Mouse (Mus musculus): ENCODE data around the gene Cks2. TPM values are rescaled to one million over a fixed set of nuclear protein-coding genes. Genes with fewer than 3 reads are reported as not detected.
"Not testable (repeated sequence)": the region's sequence is repeated elsewhere in the genome, so short reads cannot be mapped to it uniquely, and the experiment has no call there.

Cks2 gene
- polyA plus RNA-seq, 1 experiment: 67.4 TPM

- H3K4me3 ChIP-seq (ENCODE audit: insufficient read depth, low read length): no peak overlapping the region
- H3K27ac ChIP-seq (ENCODE audit: insufficient read depth, low read depth, low read length): no peak overlapping the region
- TF ChIP-seq CTCF (IDR thresholded peaks at IDR 0.05; ENCODE audit: low read depth, low read length) (no peak), POLR2A (IDR thresholded peaks at IDR 0.05; ENCODE audit: borderline replicate concordance, low read depth, low read length) (no peak)
- H3K4me1 ChIP-seq (ENCODE audit: control insufficient read depth, insufficient read depth, low read length): no peaks in the 10 kb centered on the region
These were observed 29.2 kb upstream of the Cks2 start for GRCm38 (mm10) chr13:51615815-51616214.

DNA sequence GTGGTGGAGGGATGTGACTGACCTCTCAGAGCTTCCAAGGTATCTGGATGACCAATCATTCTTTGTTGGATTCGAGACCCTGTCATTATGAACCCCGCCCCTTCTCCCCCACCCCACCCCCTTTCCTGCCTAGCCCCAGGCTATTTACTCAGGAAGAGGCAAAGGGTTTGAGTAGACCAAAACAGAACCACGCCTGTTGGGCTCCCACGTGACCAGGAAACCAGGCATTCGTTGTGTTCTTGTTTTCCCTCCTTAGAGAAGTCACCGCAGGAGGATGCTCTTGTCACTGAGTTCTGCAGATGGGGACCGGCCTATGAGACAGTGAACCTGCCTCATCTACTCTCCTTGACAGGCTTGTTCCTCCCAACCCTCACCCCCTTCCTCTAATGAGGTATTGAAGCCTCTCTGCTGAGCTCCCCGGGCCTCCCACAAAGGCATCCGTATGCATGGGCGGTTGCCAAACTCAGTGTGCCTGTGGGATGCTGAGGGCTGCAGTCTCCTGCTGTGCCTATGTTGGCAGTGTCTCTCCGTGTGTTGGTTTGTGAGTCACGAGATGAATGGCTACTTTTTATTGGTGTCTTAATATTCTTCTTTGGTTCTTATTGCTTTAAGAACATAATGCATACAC lies 28.5 kb upstream of the Cks2 start:
- no peaks in the 10 kb centered on the region for H3K4me1 ChIP-seq (ENCODE audit: control insufficient read depth, insufficient read depth, low read length)
- no peak overlapping the region for H3K27ac ChIP-seq (ENCODE audit: insufficient read depth, low read depth, low read length)
- no peak for TF ChIP-seq POLR2A (IDR thresholded peaks at IDR 0.05; ENCODE audit: borderline replicate concordance, low read depth, low read length)
- TF ChIP-seq CTCF (IDR thresholded peaks at IDR 0.05; ENCODE audit: low read depth, low read length): no peak
- H3K4me3 ChIP-seq (ENCODE audit: insufficient read depth, low read length): no peak overlapping the region

GRCm38 (mm10) chr13:51617306-51617705 lies 27.7 kb upstream of the Cks2 start:
- Histone ChIP-seq H3K4me3 (ENCODE audit: insufficient read depth, low read length) (no peak overlapping the region), H3K4me1 (ENCODE audit: control insufficient read depth, insufficient read depth, low read length) (no peaks in the 10 kb centered on the region), H3K27ac (ENCODE audit: insufficient read depth, low read depth, low read length) (no peak overlapping the region)
- TF ChIP-seq POLR2A (IDR thresholded peaks at IDR 0.05; ENCODE audit: borderline replicate concordance, low read depth, low read length) (no peak), CTCF (IDR thresholded peaks at IDR 0.05; ENCODE audit: low read depth, low read length) (no peak)

DNA sequence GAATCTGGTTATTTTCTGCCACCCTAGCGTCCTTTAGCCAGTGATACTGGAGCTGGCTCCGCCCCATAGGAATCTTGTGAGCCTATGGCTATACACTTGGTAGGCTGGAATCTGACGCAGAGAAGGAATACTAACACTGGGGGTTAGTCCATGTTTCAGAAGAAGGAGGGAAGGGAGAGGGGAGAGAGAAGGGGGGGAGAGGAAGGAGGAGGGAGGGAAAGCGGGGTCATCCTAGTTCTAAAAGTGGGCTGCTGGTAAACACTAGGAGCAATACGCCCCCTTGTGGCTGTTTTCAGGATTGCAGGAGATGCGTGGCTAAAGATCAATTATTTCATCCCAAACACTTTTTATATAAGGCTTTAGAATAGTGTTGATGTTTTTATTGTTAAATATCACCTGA lies 27.2 kb upstream of the Cks2 start:
- no peak overlapping the region for H3K4me3 ChIP-seq (ENCODE audit: insufficient read depth, low read length)
- no peaks in the 10 kb centered on the region for H3K4me1 ChIP-seq (ENCODE audit: control insufficient read depth, insufficient read depth, low read length)
- TF ChIP-seq POLR2A (IDR thresholded peaks at IDR 0.05; ENCODE audit: borderline replicate concordance, low read depth, low read length): no peak
- TF ChIP-seq CTCF (IDR thresholded peaks at IDR 0.05; ENCODE audit: low read depth, low read length): peak; percentile 96
- no peak overlapping the region for H3K27ac ChIP-seq (ENCODE audit: insufficient read depth, low read depth, low read length)

GRCm38 (mm10) chr13:51618602-51619001 lies 26.4 kb upstream of the Cks2 start:
- no peak for TF ChIP-seq POLR2A (IDR thresholded peaks at IDR 0.05; ENCODE audit: borderline replicate concordance, low read depth, low read length)
- TF ChIP-seq CTCF (IDR thresholded peaks at IDR 0.05; ENCODE audit: low read depth, low read length): no peak
- Histone ChIP-seq H3K27ac (ENCODE audit: insufficient read depth, low read depth, low read length) (no peak overlapping the region), H3K4me3 (ENCODE audit: insufficient read depth, low read length) (no peak overlapping the region), H3K4me1 (ENCODE audit: control insufficient read depth, insufficient read depth, low read length) (no peaks in the 10 kb centered on the region)

DNA sequence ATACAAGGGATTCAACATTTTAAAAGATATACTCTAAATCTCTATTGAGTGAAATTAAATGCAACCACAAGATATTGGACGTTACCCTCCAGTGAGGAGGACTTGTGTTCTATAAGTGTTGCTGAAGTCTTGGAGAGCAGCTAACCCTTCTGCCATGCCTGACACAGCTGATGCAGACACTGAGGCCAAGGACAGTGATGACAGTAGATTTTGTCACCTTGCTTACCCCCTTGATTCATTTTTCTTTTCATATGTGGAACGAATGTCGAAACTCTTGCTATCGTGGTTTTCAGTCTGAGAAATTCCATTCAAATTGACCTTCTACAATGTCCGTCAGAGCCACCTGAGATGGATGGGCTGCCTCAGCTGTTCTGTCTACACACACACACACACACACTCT lies 22.4 kb upstream of the Cks2 start:
- Histone ChIP-seq H3K4me1 (ENCODE audit: control insufficient read depth, insufficient read depth, low read length) (no peaks in the 10 kb centered on the region), H3K4me3 (ENCODE audit: insufficient read depth, low read length) (no peak overlapping the region), H3K27ac (ENCODE audit: insufficient read depth, low read depth, low read length) (no peak overlapping the region)
- TF ChIP-seq POLR2A (IDR thresholded peaks at IDR 0.05; ENCODE audit: borderline replicate concordance, low read depth, low read length) (no peak), CTCF (IDR thresholded peaks at IDR 0.05; ENCODE audit: low read depth, low read length) (no peak)

- H3K4me3 ChIP-seq (ENCODE audit: insufficient read depth, low read length): no peak overlapping the region
- H3K4me1 ChIP-seq (ENCODE audit: control insufficient read depth, insufficient read depth, low read length): no peaks in the 10 kb centered on the region
- H3K27ac ChIP-seq (ENCODE audit: insufficient read depth, low read depth, low read length): no peak overlapping the region
- TF ChIP-seq POLR2A (IDR thresholded peaks at IDR 0.05; ENCODE audit: borderline replicate concordance, low read depth, low read length): no peak
- TF ChIP-seq CTCF (IDR thresholded peaks at IDR 0.05; ENCODE audit: low read depth, low read length): no peak
These were observed 21.4 kb upstream of the Cks2 start for GRCm38 (mm10) chr13:51623678-51624077.

- Histone ChIP-seq H3K27ac (ENCODE audit: insufficient read depth, low read depth, low read length) (no peak overlapping the region), H3K4me1 (ENCODE audit: control insufficient read depth, insufficient read depth, low read length) (no peaks in the 10 kb centered on the region), H3K4me3 (ENCODE audit: insufficient read depth, low read length) (no peak overlapping the region)
- TF ChIP-seq CTCF (IDR thresholded peaks at IDR 0.05; ENCODE audit: low read depth, low read length): no peak
- TF ChIP-seq POLR2A (IDR thresholded peaks at IDR 0.05; ENCODE audit: borderline replicate concordance, low read depth, low read length): no peak
These were observed 16.7 kb upstream of the Cks2 start for GRCm38 (mm10) chr13:51628273-51628848.

GRCm38 (mm10) chr13:51631354-51631992 lies 13.6 kb upstream of the Cks2 start:
- Histone ChIP-seq H3K4me3 (ENCODE audit: insufficient read depth, low read length) (no peak overlapping the region), H3K27ac (ENCODE audit: insufficient read depth, low read depth, low read length) (no peak overlapping the region)
- TF ChIP-seq POLR2A (IDR thresholded peaks at IDR 0.05; ENCODE audit: borderline replicate concordance, low read depth, low read length): no peak
- TF ChIP-seq CTCF (IDR thresholded peaks at IDR 0.05; ENCODE audit: low read depth, low read length): no peak

GRCm38 (mm10) chr13:51632560-51633218 lies 12.3 kb upstream of the Cks2 start:
- no peaks in the 10 kb centered on the region for H3K4me1 ChIP-seq (ENCODE audit: control insufficient read depth, insufficient read depth, low read length)
- no peak overlapping the region for H3K27ac ChIP-seq (ENCODE audit: insufficient read depth, low read depth, low read length)
- TF ChIP-seq POLR2A (IDR thresholded peaks at IDR 0.05; ENCODE audit: borderline replicate concordance, low read depth, low read length) (no peak), CTCF (IDR thresholded peaks at IDR 0.05; ENCODE audit: low read depth, low read length) (no peak)
- no peak overlapping the region for H3K4me3 ChIP-seq (ENCODE audit: insufficient read depth, low read length)

More at GRCm38 (mm10) chr13:51631354-51631992, 13.6 kb upstream of the Cks2 start:
- H3K4me1 ChIP-seq (ENCODE audit: control insufficient read depth, insufficient read depth, low read length): no peaks in the 10 kb centered on the region

- H3K4me1 ChIP-seq (ENCODE audit: control insufficient read depth, insufficient read depth, low read length); H3K4me3 ChIP-seq (ENCODE audit: insufficient read depth, low read length); H3K27ac ChIP-seq (ENCODE audit: insufficient read depth, low read depth, low read length): not testable (repeated sequence)
These were observed 9.6 kb upstream of the Cks2 start for GRCm38 (mm10) chr13:51635384-51635783.
